Mouse (Mus musculus) MEL (cell line): ENCODE results near the gene Cux1.

Experiments
- CTCF ChIP-seq, 3 experiments: IDR thresholded peaks in 2 of 3; conservative IDR thresholded peaks in 1 of 3; 2 replicates each; pipeline ENCODE4 v1.5.1; 2011 to 2012; ENCODE audit warnings: low read length in 3 of 3, low read depth in 2 of 3, mild to moderate bottlenecking in 2 of 3, improper control_type of control experiment in 1 of 3, inconsistent platforms in 1 of 3, mixed read lengths in 1 of 3, moderate library complexity in 1 of 3; ENCODE audit not compliant: control insufficient read depth in 1 of 3, insufficient read depth in 1 of 3, poor library complexity in 1 of 3, severe bottlenecking in 1 of 3
- POLR2A ChIP-seq, 2 experiments: IDR thresholded peaks; 2 replicates each; pipeline ENCODE4 v1.6.1; 2011 to 2012; ENCODE audit warnings: low read length in 2 of 2, mild to moderate bottlenecking in 2 of 2, control low read depth in 1 of 2, improper control_type of control experiment in 1 of 2, low read depth in 1 of 2, moderate library complexity in 1 of 2; ENCODE audit not compliant: control insufficient read depth in 1 of 2, insufficient read depth in 1 of 2, poor library complexity in 1 of 2
- RCOR1 ChIP-seq: IDR thresholded peaks from 2 replicates; pipeline ENCODE4 v1.6.1; 2012; ENCODE audit warnings: low read depth, mild to moderate bottlenecking, inconsistent platforms, low read length, improper control_type of control experiment

DNA sequence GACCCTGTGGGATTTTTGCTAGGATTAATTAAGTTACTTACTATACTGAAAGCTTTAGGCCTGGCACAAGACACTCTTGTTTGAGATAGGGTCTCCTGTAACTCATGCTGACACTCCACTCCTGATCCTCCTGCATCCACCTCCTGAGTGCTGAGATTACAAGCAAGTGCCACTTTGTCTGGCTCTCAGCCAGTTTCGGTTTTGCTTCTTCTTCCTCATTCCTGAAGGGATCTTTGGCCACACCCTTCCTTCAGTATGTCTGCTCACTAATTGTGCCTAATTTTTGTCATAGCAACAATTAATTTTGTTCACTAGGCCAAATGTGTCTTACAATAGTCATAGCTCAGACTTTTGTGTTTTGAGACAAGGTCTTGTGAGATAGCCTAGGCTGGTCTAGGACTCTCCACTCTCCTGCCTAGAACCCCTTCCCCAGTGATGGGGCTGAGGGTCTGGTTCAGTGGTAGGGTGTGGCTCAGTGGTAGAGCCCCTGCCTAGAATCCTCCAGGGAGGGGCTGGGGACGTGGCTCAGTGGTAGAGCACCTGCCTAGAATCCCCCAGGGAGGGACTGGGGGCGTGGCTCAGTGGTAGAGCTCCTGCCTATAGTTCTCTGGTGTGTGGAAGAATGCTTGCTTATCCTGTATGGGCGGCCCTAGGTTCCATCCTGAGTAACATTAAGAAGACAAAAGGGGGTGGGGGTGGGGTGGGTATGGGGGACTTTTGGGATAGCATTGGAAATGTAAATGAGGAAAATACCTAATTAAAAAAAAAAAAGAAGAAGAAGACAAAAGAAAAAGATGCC, 16.6 kb upstream of the Cux1 start:
- TF ChIP-seq CTCF (IDR thresholded peaks at IDR 0.05 in 2 of 3, conservative IDR thresholded peaks at IDR 0.05 in 1 of 3; ENCODE audit: control insufficient read depth in 1 of 3, insufficient read depth in 1 of 3, low read depth in 2 of 3, low read length in 3 of 3, poor library complexity in 1 of 3, severe bottlenecking in 1 of 3) (no peak), POLR2A (IDR thresholded peaks at IDR 0.05; ENCODE audit: control insufficient read depth in 1 of 2, insufficient read depth in 1 of 2, low read depth in 1 of 2, low read length in 2 of 2, poor library complexity in 1 of 2) (no peak), RCOR1 (no peak)
